Mouse (Mus musculus) fibroblast of lung, adult 2 months (primary cell): ENCODE results near the gene Dstyk.

Experiments used
- DNase-seq: peaks from one replicate; pipeline ENCODE4 v3.0.0-alpha.2; 2011; ENCODE audit warnings: low read depth

Gene Dstyk

GRCm38 (mm10) chr1:132388813-132389803, 28.2 kb upstream of the Dstyk start:
- no peak for DNase-seq

- no peak for DNase-seq
Measured at GRCm38 (mm10) chr1:132389886-132390585, 27.3 kb upstream of the Dstyk start.

- no peak for DNase-seq
Measured at GRCm38 (mm10) chr1:132390691-132391579, 26.4 kb upstream of the Dstyk start, which contains the start of gene Tmcc2. TSS of gene Tmcc2 (minus strand) at chr1:132391281.

GRCm38 (mm10) chr1:132391580-132392022, 25.8 kb upstream of the Dstyk start:
- DNase-seq: no peak

DNA sequence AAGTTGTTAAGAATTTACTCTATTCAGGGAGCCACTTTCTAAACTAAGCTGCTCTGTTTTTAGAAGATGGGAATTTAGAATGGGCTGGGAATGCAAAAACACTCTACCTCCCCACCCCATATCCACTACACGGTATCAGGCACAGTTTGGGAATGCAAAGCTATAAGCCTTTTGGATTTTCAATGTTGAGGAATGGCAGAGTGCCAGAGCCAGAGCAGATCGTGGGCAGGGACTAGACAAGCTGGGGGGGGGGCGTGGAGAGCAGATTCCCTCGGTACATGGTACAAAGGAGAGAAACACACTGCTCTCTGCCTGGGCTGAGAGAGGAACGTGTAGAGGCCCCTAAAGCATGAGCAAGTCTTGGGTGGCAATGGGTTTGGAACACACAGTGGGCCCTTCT, 24.5 kb upstream of the Dstyk start:
- no peak for DNase-seq

DNA sequence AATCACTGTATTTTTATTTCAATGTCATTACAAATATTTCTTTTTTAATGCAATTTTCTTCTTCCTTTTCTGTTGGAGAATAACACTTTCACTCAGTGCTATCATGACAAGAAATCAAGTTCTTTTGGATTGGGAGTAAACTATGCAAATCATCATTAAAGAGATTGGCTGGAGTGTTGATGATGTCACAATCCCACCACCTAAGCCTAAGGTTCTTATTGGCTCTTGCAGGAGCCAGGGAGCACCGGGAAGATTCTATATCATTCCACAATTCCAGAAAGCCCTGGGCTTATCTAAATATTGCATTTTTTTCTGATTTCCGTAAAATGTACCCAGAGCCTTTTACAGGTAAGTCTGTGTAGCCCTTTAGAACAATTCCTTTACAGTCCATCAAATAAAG, 20.6 kb upstream of the Dstyk start:
- no peak for DNase-seq

GRCm38 (mm10) chr1:132400538-132400937, 16.8 kb upstream of the Dstyk start:
- DNase-seq: no peak

DNA sequence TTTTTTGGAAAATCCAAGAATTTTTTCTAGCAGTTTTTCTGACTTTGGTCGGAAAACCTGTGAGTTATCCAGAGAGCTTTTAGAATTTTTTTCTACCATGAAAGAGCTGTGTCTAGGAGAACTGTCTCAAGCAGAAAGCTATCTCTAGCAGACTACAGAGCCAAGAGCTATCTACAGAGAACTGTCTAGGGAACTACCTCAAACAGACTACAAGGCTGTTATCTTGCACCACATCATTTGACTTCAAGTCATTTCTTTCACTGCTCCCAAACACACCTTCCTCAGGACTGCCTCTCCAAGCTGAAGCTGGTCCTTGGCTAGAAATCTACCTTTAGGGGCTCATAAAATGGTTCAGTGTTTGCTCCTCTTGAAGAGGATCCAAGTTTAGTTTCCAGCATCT, 15.5 kb upstream of the Dstyk start:
- no peak for DNase-seq

DNA sequence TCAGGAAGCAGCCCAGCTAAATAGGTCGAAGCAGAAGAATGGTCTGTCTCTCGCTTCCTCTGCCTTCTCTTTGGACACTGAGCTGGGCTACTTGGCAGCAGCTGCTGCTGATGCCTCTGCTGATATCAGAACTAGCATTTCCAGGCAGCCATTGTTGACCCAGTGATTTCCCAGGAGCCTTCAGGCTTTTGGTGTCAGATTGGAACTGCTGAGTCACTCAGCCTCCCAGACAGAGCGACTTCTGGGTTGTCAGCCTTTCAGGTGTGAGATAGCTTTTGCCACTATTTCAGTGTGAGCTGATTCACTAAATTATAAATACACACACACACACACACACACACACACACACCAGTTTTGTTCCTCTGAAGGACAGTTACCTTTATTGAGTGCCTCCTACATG, 6.7 kb upstream of the Dstyk start:
- no peak for DNase-seq

- DNase-seq: no peak
Measured at GRCm38 (mm10) chr1:132416244-132416942, 962 bp upstream of the Dstyk start.

DNA sequence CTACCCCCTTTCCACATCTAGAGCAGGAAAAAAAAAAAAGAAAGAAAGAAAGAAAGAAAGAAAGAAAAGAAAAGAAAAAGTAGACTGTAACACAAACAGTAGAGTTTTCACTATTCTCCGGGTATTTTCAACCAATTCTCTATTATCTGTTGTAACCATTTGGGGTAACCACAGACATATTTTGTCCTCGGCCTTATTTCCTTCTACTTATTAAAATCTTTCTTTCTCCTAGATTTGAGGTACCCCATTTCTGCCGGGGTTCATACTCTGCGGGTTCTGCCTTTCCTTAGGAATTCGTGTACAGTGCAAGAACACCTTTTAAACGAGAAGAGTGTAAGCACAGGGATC, 438 bp upstream of the Dstyk start:
- no peak for DNase-seq

DNA sequence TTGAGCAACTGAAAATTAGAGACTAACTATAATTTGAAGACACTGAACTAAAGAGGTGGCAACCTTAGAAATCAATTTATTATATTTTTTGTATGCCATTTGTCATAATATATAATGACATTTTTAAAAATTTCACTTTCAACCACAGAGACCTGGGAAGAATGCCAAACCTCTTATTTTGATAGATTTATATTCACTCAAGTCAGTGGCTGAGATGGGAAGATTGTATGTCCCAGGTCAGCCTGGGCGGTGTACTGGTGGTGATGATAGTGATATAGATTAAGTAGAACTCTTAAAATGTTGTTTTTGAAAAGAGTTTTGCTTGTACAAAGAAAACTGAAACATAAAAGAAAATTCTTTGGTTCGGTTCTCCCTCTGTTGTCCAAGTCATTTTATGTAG, 2.9 kb downstream of the Dstyk start:
- DNase-seq: no peak

GRCm38 (mm10) chr1:132420662-132421061, 3.3 kb downstream of the Dstyk start:
- DNase-seq: no peak

DNA sequence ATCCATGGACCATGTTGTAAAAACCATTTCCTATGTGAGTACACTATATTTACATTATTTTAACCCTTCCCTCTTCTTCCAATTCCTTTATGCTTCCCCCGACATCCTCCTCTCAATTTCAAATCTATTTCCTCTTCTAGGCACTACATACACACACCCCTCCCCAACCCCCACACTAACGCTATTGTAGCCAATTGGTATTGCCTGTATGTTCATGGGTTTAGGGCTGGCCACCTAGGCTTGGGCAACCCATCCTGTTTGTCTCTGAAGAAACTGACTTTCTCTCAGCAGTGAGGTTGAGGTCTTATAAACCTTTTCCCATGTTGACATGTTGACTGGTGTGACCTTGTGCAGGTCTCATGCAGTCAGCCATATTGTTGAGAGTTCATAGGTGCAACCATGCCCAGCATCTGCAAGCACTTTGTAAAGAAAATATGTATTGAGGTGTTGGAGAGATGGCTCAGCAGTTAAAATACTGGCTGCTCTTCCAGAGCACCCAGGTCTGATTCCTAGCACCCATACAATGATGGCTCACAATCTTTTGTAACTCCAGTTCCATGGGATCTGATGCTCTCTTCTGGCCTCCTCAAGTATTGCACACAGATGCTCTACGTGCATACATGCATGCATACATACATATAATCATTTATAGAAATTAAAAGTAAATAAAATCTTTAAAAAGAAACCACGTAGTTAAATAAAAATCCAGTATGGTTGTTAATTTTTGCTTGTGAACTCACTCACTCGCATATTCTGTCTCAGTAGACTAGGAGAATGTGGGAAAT, 5.7 kb downstream of the Dstyk start:
- DNase-seq: no peak

DNA sequence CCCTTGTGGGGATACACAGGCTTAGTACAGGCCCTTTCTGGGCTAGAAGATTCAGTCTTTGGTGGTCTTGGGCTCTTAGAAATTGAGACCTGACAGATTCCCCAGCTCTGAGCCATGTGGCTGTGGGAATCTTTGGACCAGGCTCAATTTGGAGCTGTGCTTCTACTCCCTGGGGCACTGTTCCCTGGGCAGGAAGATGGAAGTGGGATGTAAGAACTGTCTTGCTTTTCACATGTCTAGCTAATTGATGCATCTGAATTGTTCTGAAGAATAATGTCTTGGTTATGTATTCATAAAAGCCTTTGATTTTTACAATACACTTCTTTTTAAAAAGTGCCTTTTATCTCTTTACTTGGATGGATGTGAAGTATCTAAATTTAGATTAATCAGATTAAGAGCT, 8.2 kb downstream of the Dstyk start:
- no peak for DNase-seq

DNA sequence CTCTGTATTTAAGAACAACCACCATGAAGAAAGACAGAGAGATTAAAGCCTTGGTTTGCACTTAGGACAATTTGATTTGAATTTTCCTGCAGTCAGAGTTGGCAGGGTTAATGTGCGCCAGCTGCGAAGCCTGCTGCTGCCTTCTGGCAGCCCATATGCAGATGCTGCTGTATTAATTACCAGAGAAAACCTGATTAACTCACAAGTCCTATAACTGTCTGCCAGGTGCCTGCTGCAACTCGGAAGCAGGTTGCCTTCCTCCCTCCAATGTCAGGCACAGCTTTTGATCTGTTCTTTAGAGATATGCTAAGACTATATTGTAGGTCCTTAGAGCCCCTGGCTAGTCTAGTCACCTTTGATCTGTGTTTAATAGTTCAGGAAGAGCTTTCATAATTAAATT, 13.5 kb downstream of the Dstyk start:
- DNase-seq: no peak

DNA sequence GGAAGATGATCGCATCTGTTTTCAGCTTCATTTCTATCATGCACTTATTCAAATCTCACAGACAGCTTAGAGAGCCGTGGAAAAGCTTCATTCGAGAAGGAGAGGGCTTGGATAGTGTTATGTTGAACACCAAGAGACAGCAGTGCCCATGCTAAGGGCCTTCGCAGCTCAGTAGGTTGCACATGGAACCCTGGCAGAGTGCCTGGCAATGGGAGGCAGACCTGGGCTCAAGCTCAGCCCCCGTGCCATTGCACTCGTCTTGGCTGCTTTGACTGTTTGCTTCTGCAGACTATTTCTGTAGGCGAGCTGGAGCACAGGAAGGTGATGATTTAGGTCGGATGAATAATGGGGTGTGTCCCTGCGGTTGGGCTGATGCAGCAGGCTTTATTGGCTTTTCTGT, 14.4 kb downstream of the Dstyk start:
- DNase-seq: peak; percentile 27

- DNase-seq: no peak
Measured at GRCm38 (mm10) chr1:132433349-132433748, 16.0 kb downstream of the Dstyk start.

GRCm38 (mm10) chr1:132434032-132434431, 16.7 kb downstream of the Dstyk start:
- no peak for DNase-seq

GRCm38 (mm10) chr1:132436320-132436958, 19.1 kb downstream of the Dstyk start:
- DNase-seq: peak; percentile 56
